Mouse (Mus musculus): Measurements from ENCODE around the gene Mfn1.

Mfn1 gene

DNA sequence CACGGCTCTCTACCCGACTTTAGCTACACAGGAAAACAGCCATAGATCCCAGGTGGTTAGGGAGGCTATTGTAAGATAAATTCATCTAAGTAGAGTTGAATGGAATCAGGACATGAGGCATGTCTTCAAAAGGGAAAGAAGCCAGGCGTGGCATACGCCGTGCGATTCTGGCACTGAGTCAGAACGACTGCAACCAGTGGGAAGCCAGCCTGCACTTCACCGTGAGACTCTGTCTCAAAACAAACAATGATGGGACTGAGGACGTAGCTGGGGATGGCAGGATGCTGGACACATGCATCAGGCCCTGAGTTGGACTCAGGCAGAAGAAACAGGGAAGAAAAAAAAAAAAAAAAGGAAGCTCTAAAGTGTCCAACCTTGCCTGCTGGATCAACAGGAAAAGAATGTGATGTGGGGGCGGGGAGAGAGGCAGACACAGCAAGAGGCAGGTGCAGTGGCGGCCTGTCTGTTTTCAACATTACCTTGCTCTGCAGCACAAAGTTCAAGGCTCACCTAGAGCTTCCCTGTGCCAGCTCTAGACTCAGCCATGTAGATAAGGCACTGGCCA, 82.4 kb downstream of the Mfn1 start:
- DNase-seq: no peak

- no peak for DNase-seq
Observed at GRCm38 (mm10) chr3:32614786-32615185, 85.5 kb downstream of the Mfn1 start.

GRCm38 (mm10) chr3:32615376-32615775, 86.1 kb downstream of the Mfn1 start:
- DNase-seq: no peak

- DNase-seq: no peak
Observed at GRCm38 (mm10) chr3:32616006-32616330, 86.7 kb downstream of the Mfn1 start.

DNA sequence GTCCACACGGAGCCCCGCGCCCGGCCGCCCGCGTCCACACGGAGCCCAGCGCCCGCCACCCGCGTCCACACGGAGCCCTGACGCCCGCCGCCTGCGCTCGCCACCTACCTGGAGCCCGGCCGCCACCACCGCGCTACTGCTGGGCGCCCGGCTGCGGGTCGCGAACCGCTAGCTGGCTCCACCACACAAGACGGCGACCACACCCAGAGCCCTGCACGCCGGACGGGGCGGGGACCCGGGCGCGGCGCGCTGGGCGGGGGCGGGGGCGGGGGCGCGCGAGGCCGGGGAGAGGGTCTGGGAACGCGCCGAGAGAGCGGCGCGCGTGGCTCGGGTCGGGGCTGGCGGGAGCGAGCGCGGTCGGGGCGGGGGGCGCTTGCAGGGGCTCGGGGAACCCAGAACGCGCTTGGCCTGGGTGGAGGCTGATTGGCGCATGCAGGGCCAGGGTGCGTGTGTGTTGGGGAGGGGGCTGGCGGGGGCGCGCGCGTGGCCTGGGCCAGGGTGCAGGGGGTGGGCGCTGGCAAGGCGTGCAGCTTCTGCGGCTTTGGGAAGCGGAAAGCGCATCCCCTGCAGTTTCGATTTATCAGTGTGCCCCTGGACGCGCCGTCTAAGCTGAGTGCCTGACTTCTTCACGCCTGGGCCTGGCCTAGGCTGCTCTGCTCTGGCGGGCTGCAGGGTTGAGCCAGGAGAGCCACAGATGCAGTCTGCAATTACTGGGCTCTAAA, 87.2 kb downstream of the Mfn1 start, which contains the start of gene Gnb4:
Gnb4 (minus strand) TSS at position 255 of the 722 bp plus-strand sequence.
- no peak for DNase-seq

GRCm38 (mm10) chr3:32617053-32617642, 87.9 kb downstream of the Mfn1 start:
- no peak for DNase-seq

DNA sequence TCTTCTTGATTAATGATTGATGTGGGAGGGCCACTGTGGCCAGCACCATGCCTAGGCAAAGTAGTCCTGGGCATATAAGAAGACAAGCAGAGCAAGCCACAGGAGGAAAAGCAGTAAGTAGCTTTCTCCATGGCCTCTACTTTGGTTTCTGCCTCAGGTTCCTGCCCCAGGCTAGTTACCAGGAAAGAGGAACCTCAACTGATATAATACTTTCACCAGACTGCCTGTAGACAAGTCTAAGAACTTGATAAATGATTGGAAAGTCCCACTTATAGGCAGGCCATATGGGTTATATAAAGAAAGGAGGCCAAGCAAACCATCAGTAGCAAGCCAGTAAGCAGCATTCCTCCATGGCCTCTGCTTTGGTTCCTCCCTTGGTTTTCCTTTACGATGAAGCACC, 92.4 kb downstream of the Mfn1 start:
- DNase-seq: no peak

- no peak for DNase-seq
Observed at GRCm38 (mm10) chr3:32622106-32622505, 92.8 kb downstream of the Mfn1 start.

DNA sequence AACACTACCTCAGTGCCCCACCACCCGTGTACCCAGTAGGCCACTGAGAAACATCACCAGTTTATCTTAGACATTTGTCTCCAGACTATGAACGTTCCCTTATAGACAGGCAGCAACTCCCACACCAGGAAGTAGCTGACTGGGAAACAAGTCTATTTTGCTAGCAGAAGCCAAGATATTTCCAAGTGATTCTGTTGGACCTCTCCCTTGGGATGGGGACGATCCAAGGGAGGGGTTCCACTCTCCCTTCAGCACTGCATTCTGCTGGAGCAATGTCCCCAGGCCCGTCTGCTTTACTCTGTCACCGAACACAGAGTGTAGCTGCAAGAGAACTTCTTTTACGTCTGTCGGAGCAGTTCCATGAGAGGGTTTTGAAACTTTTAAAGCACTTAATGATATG, 98.9 kb downstream of the Mfn1 start:
- no peak for DNase-seq
